Mouse (Mus musculus) layer of hippocampus, adult 2 months (tissue): ENCODE measurements at regions not wholly inside any gene's neighbourhood (a gene's known extent, or its start where the extent isn't known, plus 50 kb on each side); places are given as distances from the start of the nearest gene placed in this dataset.

ENCODE experiments used
- DNase-seq, 2 experiments: peaks; one replicate each; pipeline ENCODE4 v3.0.0; 2022; ENCODE audit warnings: low spot score in 2 of 2
- H3K27ac ChIP-seq: fragments of 200-600 bp; 2 replicates; pipeline ENCODE4 v1.8.1; 2022
- H3K4me3 ChIP-seq: fragments of 200-600 bp; 2 replicates; pipeline ENCODE4 v1.8.1; 2022; ENCODE audit warnings: mild to moderate bottlenecking
- CTCF ChIP-seq: fragments of 200-600 bp; conservative IDR thresholded peaks from 2 replicates; pipeline ENCODE4 v1.8.1; 2022; ENCODE audit warnings: antibody characterized with exemption, mild to moderate bottlenecking, moderate library complexity

DNA sequence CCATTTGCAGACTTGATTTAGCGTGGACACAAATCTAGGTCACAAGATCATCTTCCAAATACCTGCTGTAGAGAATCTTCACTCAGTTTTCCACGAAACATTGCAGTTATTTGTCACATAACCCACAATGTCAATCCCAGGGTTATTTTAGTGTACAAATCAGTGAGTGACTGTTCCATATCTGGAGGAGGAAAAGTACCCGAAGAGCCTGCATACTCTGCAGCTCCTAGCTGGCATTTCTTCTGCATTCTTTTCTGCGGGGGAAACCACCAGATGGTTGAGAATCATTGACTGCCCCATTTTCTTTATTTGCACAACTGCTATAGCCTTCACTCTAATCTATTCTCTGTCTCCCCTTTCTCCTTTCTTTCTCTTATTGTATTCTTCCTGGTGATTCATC, 332.4 kb upstream of the Nudt12 start:
- no peak for DNase-seq
- H3K27ac ChIP-seq: no peak overlapping the region
- TF ChIP-seq CTCF: no peak

DNA sequence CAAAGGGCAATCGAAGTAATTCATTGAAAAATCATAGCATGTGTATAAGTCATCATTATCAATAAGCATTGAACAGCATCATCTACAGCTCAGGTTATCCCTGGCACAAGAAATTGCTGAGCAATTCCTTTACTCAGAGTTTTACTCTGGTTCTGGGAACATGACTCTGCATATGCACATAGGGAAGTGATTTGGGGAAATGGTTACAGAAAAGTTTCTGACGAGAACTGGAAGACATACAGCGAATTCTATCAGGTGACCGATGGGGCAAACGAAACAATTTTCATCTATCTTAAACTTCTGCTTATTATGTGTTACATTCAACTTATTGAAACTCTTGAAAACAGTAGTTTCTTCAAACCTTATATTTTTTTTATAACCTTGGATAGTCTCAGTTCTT, 284.8 kb upstream of the Nudt12 start:
- Histone ChIP-seq H3K4me3 (no peak overlapping the region), H3K27ac (no peak overlapping the region)
- no peak for TF ChIP-seq CTCF
- DNase-seq: no peak

More for the DNA sequence above, 332.4 kb upstream of the Nudt12 start:
- H3K4me3 ChIP-seq: no peak overlapping the region

DNA sequence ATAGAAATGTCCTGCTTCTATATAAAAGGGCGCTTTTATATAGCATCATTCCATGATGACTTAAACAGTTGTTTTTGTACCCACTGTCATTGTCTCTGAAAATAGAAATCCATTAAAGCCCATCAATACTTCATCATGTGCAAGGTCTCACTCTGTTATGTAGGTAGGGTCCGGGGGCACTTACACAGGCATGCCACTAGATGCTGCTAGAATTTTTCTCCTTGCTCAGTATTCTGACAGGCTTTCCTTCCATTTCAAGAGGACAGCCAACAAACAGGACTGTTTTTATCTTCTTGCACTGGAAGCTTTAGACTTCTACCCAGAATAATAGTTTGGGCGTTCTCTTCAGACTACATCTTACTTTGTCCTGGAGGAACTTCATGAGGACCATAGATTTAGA, 268.2 kb upstream of the Nudt12 start:
- peak; percentile 83 for TF ChIP-seq CTCF
- DNase-seq: peak; percentile 13 to 23
- Histone ChIP-seq H3K4me3 (no peak overlapping the region), H3K27ac (no peak overlapping the region)

DNA sequence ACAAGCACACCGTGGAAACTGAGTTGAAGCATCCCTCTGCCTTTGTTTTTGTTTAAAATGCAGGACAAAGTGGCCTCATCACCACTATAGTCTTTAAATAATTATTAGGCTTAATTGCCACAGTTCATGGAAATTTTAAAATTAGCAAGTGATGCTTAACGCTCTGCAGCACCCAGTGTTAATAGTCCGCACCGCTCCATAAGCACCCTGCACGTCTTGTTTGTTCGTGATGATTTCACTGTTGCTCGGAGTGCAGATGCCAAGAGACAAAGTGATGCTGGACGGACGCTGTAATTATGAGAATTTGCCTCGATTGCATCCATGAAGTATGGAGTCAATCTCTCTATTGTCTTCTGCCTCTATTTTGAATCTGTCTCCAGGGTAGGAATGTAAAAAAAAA, 266.6 kb upstream of the Nudt12 start:
- no peak for TF ChIP-seq CTCF
- DNase-seq: no peak
- Histone ChIP-seq H3K27ac (no peak overlapping the region), H3K4me3 (no peak overlapping the region)

DNA sequence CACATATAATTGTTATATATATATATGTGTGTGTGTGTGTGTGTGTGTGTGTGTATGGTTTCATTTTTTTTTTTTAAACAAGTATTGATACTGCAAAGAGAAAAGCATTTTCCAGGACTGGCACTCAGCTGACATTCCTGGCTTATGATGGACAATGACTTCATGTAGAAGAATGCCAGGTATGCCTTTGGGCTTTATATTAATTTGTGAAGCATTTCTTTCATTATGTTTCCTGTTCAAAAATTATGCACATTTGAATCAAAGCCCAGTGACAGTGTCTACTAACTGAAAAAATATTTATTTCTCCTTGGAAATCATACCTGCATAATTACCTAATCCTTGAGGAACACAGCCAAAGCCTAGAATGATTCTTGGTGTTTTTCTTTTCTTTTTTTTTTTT, 256.4 kb upstream of the Nudt12 start:
- no peak overlapping the region for H3K4me3 ChIP-seq
- no peak for DNase-seq
- no peak for TF ChIP-seq CTCF

DNA sequence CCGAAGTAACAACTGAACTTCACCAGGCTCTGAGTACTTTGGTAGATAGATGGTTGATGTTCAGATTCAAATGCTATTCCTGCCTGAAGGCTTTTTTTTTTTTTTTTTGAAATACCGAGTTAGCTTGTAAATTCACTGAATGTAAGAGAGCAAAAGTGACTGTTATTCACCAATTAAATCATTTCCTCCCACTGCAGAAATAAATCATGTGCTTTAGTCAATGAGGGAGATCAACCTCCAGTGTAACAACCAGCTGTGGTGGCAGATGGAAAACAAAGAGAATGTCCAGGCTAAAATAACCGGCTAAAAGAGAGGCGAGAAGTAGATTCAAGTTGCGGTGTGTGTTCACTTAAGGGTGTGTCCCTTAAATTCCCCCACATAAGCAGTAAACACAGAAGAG, 235.8 kb upstream of the Nudt12 start:
- TF ChIP-seq CTCF: no peak
- no peak for DNase-seq
- H3K4me3 ChIP-seq: no peak overlapping the region
- H3K27ac ChIP-seq: no peak overlapping the region

More for the DNA sequence above, 256.4 kb upstream of the Nudt12 start:
- H3K27ac ChIP-seq: no peak overlapping the region

DNA sequence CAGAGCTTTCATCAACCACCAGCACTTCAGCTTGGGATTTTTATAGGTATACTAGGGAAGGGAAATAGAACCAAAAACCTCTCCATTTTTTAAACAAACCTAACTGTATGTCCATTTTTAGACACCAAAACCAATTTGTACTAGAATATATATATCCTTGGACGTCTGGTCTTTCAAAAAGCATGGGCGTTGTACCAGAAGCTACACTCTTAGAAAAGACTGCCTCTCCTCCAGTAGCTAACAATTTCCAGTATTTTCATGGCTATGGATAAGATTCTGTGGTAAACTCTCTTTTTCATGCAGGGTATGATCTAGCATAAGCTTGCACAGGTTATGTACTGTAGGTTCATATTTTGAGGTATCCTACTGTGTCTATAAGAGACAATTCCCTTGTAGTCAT, 219.1 kb upstream of the Nudt12 start:
- H3K4me3 ChIP-seq: no peak overlapping the region
- DNase-seq: no peak
- H3K27ac ChIP-seq: no peak overlapping the region
- TF ChIP-seq CTCF: no peak
